Mouse (Mus musculus) heart, embryonic 12.5 days (tissue): ENCODE measurements at regions not wholly inside any gene's neighbourhood (a gene's known extent, or its start where the extent isn't known, plus 50 kb on each side); places are given as distances from the start of the nearest gene placed in this dataset.

Experiments
- ATAC-seq: fragments of 200-750 bp; cut with Nextera tagmentation; 2 replicates; pipeline ENCODE4 v1.8.0; 2017; ENCODE audit warnings: moderate TSS enrichment, moderate library complexity; ENCODE audit not compliant: insufficient number of reproducible peaks, low FRiP score
- H3K27ac ChIP-seq: fragments of 300-500 bp; sonication (generic); 2 replicates; pipeline ENCODE4 v1.5.1; 2016; ENCODE audit warnings: mild to moderate bottlenecking, moderate library complexity; ENCODE audit not compliant: poor library complexity, severe bottlenecking
- H3K27me3 ChIP-seq: fragments of 300-500 bp; sonication (generic); replicated peaks from 2 replicates; pipeline ENCODE4 v1.6.1; 2016; ENCODE audit warnings: mild to moderate bottlenecking, moderate library complexity
- H3K36me3 ChIP-seq: fragments of 300-500 bp; sonication (generic); 2 replicates; pipeline ENCODE4 v1.6.1; 2016; ENCODE audit warnings: mild to moderate bottlenecking, moderate library complexity
- H3K4me1 ChIP-seq: fragments of 300-500 bp; sonication (generic); replicated peaks from 2 replicates; pipeline ENCODE4 v1.6.1; 2016; ENCODE audit warnings: mild to moderate bottlenecking
- H3K4me2 ChIP-seq: fragments of 300-500 bp; sonication (generic); 2 replicates; pipeline ENCODE4 v1.6.1; 2016; ENCODE audit warnings: mild to moderate bottlenecking, moderate library complexity
- H3K4me3 ChIP-seq: fragments of 300-500 bp; sonication (generic); 2 replicates; pipeline ENCODE4 v1.5.1; 2016; ENCODE audit warnings: mild to moderate bottlenecking
- H3K9ac ChIP-seq: fragments of 300-500 bp; sonication (generic); 2 replicates; pipeline ENCODE4 v1.6.1; 2016; ENCODE audit warnings: mild to moderate bottlenecking, moderate library complexity
- H3K9me3 ChIP-seq: fragments of 300-500 bp; sonication (generic); replicated peaks from 2 replicates; pipeline ENCODE4 v1.6.1; 2016; ENCODE audit warnings: mild to moderate bottlenecking, moderate library complexity
- WGBS: fragments of 180-500 bp; shearing (Covaris S2); methylation state at CpG from one replicate; pipeline ENCODE4 v1.1.7; 2016; 5-methylcytosine and 5-hydroxymethylcytosine counted together

- Histone ChIP-seq H3K4me3 (no peak overlapping the region), H3K4me1 (no peaks in the 10 kb centered on the region), H3K9ac (no peak overlapping the region), H3K4me2 (no peak overlapping the region), H3K27ac (no peak overlapping the region), H3K9me3 (no peaks in the 10 kb centered on the region), H3K27me3 (no peaks in the 10 kb centered on the region), H3K36me3 (no peaks in the 10 kb centered on the region)
- ATAC-seq = no peak
- WGBS = 84% methylated on average over 18 of the region's 18 CpGs
These were observed 326.9 kb downstream of the Wdr11 start for GRCm38 (mm10) chr7:129918240-129919200.

DNA sequence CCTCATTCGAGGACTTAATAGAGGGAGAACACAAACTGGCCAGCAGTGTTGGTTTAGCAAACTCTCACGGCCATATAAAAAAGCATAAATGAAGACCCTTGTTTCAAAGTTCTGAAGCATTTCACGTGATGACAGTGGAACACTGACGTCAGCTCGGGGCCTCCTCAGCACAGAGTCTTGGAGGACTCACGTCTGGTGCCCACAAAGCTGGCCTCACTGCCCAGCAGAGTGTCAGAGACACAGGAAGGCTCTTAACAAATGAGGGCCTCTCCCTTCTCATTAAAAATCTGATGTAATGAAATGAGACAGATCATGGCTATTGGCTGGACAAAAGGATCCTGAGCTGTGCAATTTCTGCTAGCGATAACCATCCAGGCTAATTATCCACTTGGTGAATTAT, 330.6 kb downstream of the Wdr11 start:
- WGBS = 73% methylated on average over 7 of the region's 7 CpGs
- Histone ChIP-seq H3K4me2 (no peak overlapping the region), H3K9me3 (no peaks in the 10 kb centered on the region), H3K27me3 (no peaks in the 10 kb centered on the region), H3K27ac (no peak overlapping the region), H3K4me3 (no peak overlapping the region), H3K36me3 (no peaks in the 10 kb centered on the region), H3K4me1 (no peaks in the 10 kb centered on the region), H3K9ac (no peak overlapping the region)
- no peak for ATAC-seq

DNA sequence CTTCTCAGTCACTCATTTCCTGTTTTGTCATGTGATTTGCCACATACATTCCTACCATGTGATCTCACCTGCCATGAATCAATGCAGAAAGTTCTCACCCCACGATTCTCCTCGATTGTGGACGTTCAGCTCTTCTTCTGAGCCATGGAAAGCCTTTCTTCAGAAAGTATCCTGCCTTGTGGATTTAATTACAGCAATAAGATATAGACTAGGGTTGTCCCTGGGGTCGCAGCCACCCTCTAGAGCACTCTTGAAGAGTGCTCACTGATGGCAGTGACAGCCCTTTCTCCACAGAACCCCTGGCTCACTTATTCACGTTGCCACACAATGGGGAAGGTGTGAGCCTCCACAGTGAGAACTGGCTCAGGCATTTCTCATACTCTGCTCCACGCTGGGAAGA, 345.1 kb downstream of the Wdr11 start:
- no peak overlapping the region for H3K9ac ChIP-seq
- no peaks in the 10 kb centered on the region for H3K9me3 ChIP-seq
- H3K36me3 ChIP-seq = no peaks in the 10 kb centered on the region
- no peak overlapping the region for H3K4me3 ChIP-seq
- no peak for ATAC-seq
- no peak overlapping the region for H3K27ac ChIP-seq
- WGBS = 66% methylated on average over 6 of the region's 6 CpGs
- no peak overlapping the region for H3K4me2 ChIP-seq
- H3K4me1 ChIP-seq = 0 out of 2 replicates have a peak, but pooled peaks cover 4% of the 10 kb centered on the region
- H3K27me3 ChIP-seq = no peaks in the 10 kb centered on the region

GRCm38 (mm10) chr7:129937715-129938114, 346.1 kb downstream of the Wdr11 start:
- WGBS = 82% methylated on average over 6 of the region's 6 CpGs
- no peak overlapping the region for H3K27ac ChIP-seq
- no peaks in the 10 kb centered on the region for H3K27me3 ChIP-seq
- no peaks in the 10 kb centered on the region for H3K9me3 ChIP-seq
- no peak overlapping the region for H3K9ac ChIP-seq
- H3K36me3 ChIP-seq = no peaks in the 10 kb centered on the region
- H3K4me1 ChIP-seq = 0 out of 2 replicates have a peak, but pooled peaks cover 4% of the 10 kb centered on the region
- no peak overlapping the region for H3K4me3 ChIP-seq
- no peak overlapping the region for H3K4me2 ChIP-seq
- no peak for ATAC-seq

GRCm38 (mm10) chr7:129938141-129938540, 346.5 kb downstream of the Wdr11 start:
- Histone ChIP-seq H3K36me3 (no peaks in the 10 kb centered on the region), H3K4me3 (no peak overlapping the region), H3K9me3 (no peaks in the 10 kb centered on the region), H3K27ac (no peak overlapping the region), H3K4me2 (no peak overlapping the region), H3K27me3 (no peaks in the 10 kb centered on the region), H3K9ac (no peak overlapping the region), H3K4me1 (0 out of 2 replicates have a peak, but pooled peaks cover 4% of the 10 kb centered on the region)
- ATAC-seq = no peak
- WGBS = 61% methylated on average over 10 of the region's 10 CpGs

DNA sequence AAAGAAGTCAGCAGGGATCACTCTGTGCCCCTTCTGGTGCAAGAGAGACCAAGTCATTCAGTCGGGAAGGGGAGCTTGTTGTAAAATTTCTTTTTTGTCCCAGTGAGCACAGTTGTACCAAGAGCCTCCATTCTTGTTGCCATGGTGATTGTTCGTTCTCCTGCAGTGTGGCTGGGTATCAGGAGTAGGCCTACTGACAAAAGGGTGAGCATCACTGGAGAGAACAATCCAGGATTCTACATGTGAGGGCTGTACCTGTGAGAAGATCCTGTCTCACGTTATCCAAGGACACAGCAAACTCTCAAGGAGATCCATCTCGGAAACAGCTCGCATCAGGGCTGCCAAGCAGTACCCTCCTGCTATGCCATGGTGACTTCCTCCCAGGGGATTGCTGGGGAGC, 347.6 kb downstream of the Wdr11 start:
- 79% methylated on average over 5 of the region's 5 CpGs for WGBS
- 0 out of 2 replicates have a peak, but pooled peaks cover 7% of the 10 kb centered on the region for H3K4me1 ChIP-seq

GRCm38 (mm10) chr7:129941311-129942029, 349.8 kb downstream of the Wdr11 start:
- ATAC-seq = no peak

More for the DNA sequence above, 347.6 kb downstream of the Wdr11 start:
- H3K9ac ChIP-seq = no peak overlapping the region
- H3K36me3 ChIP-seq = no peaks in the 10 kb centered on the region
- no peak overlapping the region for H3K4me3 ChIP-seq
- H3K4me2 ChIP-seq = no peak overlapping the region
- H3K27ac ChIP-seq = no peak overlapping the region
- no peaks in the 10 kb centered on the region for H3K9me3 ChIP-seq
- no peak for ATAC-seq
- H3K27me3 ChIP-seq = no peaks in the 10 kb centered on the region

DNA sequence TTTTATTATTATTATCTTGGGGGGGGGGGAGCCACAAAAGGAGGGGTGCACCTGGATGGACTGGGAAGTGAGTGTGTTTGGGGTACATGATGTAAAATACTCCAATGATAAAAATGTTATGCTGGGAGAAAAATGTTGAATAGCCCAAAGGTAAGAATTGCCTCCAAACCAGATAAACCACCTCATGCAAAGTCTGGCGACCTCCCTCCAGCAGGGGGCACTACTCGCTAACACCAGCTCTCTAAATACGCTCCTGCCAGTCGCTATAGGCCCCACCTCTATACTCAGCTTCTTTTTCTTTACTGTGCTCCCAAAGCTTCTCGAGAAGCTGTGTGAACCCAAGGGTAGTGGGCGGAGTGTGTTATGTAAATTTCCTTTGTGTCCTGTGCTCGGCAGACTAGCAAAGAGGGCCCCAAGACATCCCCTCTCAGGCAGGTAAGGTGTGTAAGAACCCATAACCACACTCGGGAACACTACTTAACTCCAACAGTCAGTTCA, 357.0 kb downstream of the Wdr11 start:
- H3K36me3 ChIP-seq = no peaks in the 10 kb centered on the region
- no peaks in the 10 kb centered on the region for H3K27me3 ChIP-seq
- H3K4me2 ChIP-seq = no peak overlapping the region
- H3K4me1 ChIP-seq = 0 out of 2 replicates have a peak, but pooled peaks cover 10% of the 10 kb centered on the region
- WGBS = 67% methylated on average over 8 of the region's 8 CpGs
- H3K27ac ChIP-seq = no peak overlapping the region
- no peak for ATAC-seq
- no peak overlapping the region for H3K4me3 ChIP-seq
- H3K9ac ChIP-seq = no peak overlapping the region
- no peaks in the 10 kb centered on the region for H3K9me3 ChIP-seq

More at GRCm38 (mm10) chr7:129941311-129942029, 349.8 kb downstream of the Wdr11 start:
- Histone ChIP-seq H3K4me3 (no peak overlapping the region), H3K36me3 (no peaks in the 10 kb centered on the region), H3K9me3 (no peaks in the 10 kb centered on the region), H3K4me1 (0 out of 2 replicates have a peak, but pooled peaks cover 13% of the 10 kb centered on the region), H3K9ac (no peak overlapping the region), H3K27ac (no peak overlapping the region), H3K4me2 (no peak overlapping the region), H3K27me3 (no peaks in the 10 kb centered on the region)
- 79% methylated on average over 9 of the region's 9 CpGs for WGBS

- Histone ChIP-seq H3K4me2 (no peak overlapping the region), H3K27me3 (no peaks in the 10 kb centered on the region), H3K36me3 (no peaks in the 10 kb centered on the region), H3K4me1 (no peaks in the 10 kb centered on the region), H3K27ac (no peak overlapping the region), H3K4me3 (no peak overlapping the region), H3K9me3 (no peaks in the 10 kb centered on the region), H3K9ac (no peak overlapping the region)
- ATAC-seq = no peak
- WGBS = 95% methylated on average over 1 of the region's 1 CpGs
These were observed 358.8 kb downstream of the Wdr11 start for GRCm38 (mm10) chr7:129950456-129950855.

DNA sequence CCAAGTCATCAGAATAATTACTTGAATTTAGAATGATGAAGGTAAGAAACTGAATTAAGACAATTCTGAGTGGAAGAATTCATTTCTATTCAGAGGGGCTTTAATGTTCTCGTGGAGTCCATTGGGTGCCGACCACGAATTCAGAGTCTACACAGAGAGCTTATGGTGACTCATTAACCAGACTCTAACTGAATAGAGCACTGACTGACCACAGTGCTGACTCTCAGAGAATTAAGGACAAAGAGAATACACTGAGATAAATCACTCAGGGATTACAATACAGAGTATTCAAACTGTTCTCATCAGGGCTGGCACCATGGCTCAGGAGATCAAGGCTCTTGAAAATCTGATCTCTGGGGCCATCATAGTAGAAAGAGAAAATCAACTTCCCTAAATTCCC, 366.7 kb downstream of the Wdr11 start:
- peaks cover 5% of the 10 kb centered on the region; the same call in 1 of the 2 replicates for H3K27me3 ChIP-seq
- H3K9ac ChIP-seq = no peak overlapping the region
- H3K4me2 ChIP-seq = no peak overlapping the region
- no peaks in the 10 kb centered on the region for H3K36me3 ChIP-seq
- no peak overlapping the region for H3K4me3 ChIP-seq
- no peak for ATAC-seq
- 74% methylated on average over 3 of the region's 3 CpGs for WGBS
- no peaks in the 10 kb centered on the region; the same call in 1 of the 2 replicates for H3K4me1 ChIP-seq
- no peaks in the 10 kb centered on the region for H3K9me3 ChIP-seq
- no peak overlapping the region for H3K27ac ChIP-seq

- peaks cover 12% of the 10 kb centered on the region for H3K4me1 ChIP-seq
- H3K4me3 ChIP-seq = no peak overlapping the region
- WGBS = 82% methylated on average over 12 of the region's 12 CpGs
- H3K27ac ChIP-seq = no peak overlapping the region
- H3K27me3 ChIP-seq = peaks cover 5% of the 10 kb centered on the region; the same call in 1 of the 2 replicates
- no peaks in the 10 kb centered on the region for H3K9me3 ChIP-seq
- no peak for ATAC-seq
- no peak overlapping the region for H3K9ac ChIP-seq
- H3K4me2 ChIP-seq = no peak overlapping the region
- no peaks in the 10 kb centered on the region for H3K36me3 ChIP-seq
These were observed 370.9 kb downstream of the Wdr11 start for GRCm38 (mm10) chr7:129962575-129962974.
